Mouse (Mus musculus) kidney, adult 2 months (tissue): ENCODE measurements around the gene Shisa8.

Experiments
- CTCF ChIP-seq: fragments of 200-500 bp; conservative IDR thresholded peaks from 2 replicates; pipeline ENCODE4 v1.5.1; 2011; ENCODE audit warnings: low read depth, mild to moderate bottlenecking, control low read depth, low read length, moderate library complexity, mixed read lengths; ENCODE audit not compliant: insufficient read depth, insufficient read length
- POLR2A ChIP-seq: fragments of 200-500 bp; IDR thresholded peaks from one replicate; pipeline ENCODE4 v1.6.1; 2011; ENCODE audit warnings: low read depth, low read length, control low read depth

DNA sequence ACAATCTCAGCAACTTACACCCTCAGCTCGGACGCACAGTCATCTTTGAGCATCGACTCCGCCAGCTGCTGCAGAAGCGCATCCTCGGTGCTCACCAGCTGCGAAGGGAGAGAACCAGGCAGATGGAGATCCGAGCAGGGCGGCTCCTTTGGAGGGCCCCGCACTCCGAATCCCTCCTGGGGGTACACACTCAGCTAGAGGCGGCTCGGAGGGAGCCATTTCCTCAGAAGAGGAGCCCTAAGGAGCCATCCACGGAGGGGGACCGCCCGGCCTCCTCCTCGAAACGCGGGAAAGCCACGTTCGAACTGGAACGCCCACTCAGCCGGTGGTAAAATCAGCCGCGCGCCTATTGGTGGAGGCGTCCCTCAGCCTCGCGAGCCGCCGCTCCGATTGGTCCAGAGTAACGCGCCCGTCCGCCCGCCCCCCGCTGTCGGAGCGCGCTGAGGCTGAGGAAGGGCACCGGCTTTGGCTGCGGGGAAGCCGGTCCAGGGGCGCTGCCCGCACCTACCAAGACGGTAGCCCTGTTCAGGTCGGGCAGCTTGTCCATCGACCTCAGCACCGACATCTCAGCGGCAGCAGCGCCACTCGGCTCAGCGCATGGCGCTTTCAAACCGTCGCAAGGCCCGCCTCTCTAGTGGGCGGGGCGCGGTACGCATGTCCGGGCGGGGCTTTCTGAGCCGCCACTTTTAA lies 31.6 kb upstream of the Shisa8 start, which contains the start of gene Cenpm:
- TF ChIP-seq CTCF: no peak
- TF ChIP-seq POLR2A: no peak
